Mouse (Mus musculus) left cerebral cortex, postnatal 25 days (tissue): ENCODE measurements around the gene 1700019N19Rik. TPM values are rescaled to one million over a fixed set of nuclear protein-coding genes. Genes with fewer than 3 reads are reported as not detected.

ENCODE experiments used
- DNase-seq, 2 experiments: peaks; one replicate each; pipeline ENCODE4 v3.0.0; 2022; ENCODE audit warnings: low spot score in 2 of 2, mixed read lengths in 1 of 2
- intact Hi-C: fragments of 180-260 bp; cut with DNase I; formaldehyde crosslinking; loops from one replicate; pipeline ENCODE4 v1.15.1; 2025
- total RNA-seq, 2 experiments: library from RNA; stranded (reverse); gene quantifications; 2 replicates each; pipeline ENCODE4 v1.2.3; 2021

The 1700019N19Rik gene
- total RNA-seq, 2 experiments from 2014 or later: 0.34 to 0.39 TPM

GRCm38 (mm10) chr19:58815179-58815922 is 21.1 kb upstream of the 1700019N19Rik start:
- no peak for DNase-seq
- intact Hi-C loops: no loop called here

DNA sequence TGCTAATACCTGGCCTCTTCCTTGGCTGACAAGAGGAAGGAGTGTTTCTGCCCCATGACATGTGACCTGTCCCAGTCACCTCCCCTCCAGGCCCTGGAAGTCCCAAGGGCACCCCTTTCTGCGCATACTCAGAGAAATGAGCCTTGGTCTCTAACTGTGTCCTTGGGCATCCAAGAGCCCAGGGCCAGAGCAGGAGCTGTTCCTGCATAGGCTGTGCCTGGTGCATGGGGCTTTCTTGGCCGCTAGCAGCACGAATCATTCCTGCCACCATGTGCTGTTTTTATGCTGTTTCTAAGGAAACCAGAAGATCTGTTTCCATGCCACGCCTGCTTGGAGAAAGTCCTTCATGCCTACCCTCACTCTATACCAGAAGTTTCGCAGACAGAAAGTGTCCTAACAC is 16.3 kb upstream of the 1700019N19Rik start:
- DNase-seq: peak in 1 of 2 experiments; percentile 67
- intact Hi-C loops: no loop called here

DNA sequence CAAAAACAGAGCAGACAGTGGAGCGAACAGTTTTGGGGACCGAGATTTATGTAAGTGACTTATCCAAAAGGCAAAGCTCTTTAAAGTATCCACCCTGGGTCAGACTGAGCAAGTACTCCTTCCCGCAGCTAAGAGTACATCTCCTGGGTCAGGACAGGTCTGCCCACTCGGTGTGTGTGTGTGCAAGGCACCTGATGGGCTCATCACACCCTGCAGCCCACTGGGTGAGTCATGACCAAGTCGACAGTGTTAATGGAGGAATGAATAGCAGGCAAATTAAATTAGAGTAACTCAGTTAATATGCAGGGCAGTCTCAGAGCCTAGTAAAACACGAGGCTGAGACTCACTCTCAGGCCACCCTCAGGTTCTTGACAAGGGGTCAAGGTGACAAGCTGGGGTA is 14.6 kb upstream of the 1700019N19Rik start:
- intact Hi-C loops: no loop called here
- no peak for DNase-seq

DNA sequence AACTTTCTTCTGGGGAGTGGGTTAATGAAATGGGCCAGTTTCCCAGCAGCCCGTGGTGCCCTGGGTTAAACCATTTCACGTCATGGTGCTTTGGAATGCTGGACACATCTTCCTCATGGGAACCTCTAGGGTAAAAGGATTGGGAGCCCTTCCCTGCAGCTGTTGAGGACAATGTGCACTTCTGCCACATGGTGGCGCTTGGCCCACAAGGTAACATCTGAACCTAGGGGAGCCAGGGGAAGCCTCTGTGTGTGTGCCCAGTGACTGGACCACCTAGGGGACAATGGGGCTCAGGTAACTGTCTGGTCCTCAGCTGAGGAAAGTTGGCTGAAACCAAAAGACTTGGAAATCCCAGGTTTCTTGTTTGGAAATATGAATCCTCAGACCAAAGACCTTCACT is 12.1 kb upstream of the 1700019N19Rik start:
- peak; percentile 72 to 80 for DNase-seq
- intact Hi-C loops: loop anchor here (1.0 to 2.0 kb wide), 2 partner anchors 98 to 402 kb away; no protein-coding TSS in a partner anchor

DNA sequence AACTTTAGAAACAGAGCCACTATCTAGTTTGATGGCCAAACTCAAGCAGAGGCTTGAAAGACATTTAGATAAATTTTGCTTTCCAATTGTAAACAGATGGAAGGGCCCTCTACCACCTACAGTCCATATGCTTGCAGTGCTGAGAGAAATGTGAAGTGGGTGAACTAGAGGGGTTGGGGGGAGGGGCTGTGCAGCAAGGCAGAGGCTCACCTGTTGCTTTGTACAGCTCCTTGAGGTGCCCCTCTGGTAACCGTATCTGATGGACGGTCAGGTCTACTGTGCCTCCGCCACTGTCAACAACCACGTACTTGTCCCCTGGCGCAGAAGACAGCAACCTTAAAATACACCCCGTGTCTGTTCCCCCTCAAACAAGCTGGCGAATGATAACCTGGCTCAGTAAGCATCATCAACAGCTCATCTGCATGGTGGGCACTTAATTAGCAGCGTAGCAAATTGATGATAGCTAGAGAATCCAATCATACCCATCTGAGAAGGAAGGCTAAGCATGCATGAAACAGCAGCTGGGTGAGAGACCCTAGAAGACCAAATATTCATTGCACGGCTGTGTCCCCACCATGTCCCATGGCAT is 11.0 kb upstream of the 1700019N19Rik start:
- peak; percentile 60 to 88 for DNase-seq
- intact Hi-C loops: loop anchor here (1.0 to 2.0 kb wide), 2 partner anchors 11 to 42 kb away; no protein-coding TSS in a partner anchor

DNA sequence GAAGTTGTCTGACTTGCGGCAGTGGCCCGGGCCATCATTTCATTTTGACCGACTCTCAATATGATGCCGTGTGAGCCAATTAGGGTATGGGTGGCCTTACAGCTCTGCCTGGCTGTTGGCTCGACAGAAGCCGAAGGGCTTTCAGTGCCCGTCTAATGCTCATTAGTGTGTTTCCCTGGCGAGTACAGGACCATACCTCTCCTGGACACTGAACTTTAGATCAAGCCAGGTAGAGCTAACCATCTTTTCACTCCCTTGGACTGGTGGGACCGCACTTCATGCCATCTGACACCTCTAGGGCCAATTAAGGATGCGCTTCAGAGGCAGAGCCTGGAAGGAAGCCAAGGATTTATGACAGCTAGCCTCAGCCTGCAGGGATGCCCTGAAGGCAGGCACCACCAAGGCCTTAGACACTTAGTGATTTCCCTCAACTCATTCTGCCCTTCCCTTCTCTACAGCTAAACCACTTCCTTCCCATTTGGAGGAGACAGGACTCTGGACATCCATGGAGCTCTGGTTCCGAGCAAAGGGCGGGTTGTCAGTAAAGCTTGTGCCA is 931 bp upstream of the 1700019N19Rik start:
- no peak for DNase-seq

DNA sequence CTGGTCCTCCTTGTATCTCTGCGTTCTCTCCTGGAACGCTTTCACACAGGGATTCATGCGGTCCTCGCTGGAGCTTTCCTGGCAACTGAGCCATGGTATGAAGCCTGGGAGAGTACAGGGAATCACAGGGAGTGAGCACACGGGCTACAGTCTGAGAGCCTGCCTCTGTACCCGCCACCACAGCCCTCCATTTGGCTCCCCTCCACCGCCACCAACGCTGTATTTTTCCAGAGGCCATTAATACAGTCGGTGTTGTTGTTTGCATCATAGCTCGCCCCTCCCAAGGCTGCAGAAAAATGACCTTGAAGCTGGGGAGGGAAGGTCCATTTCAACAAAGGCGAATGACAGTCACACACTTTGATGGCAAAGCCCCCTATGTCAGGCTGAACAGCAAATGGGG is 5.1 kb downstream of the 1700019N19Rik start:
- intact Hi-C loops: no loop called here
- no peak for DNase-seq

More for the DNA sequence above, 931 bp upstream of the 1700019N19Rik start:
- intact Hi-C loops: no loop called here

GRCm38 (mm10) chr19:58783938-58784337 is 10.3 kb downstream of the 1700019N19Rik start:
- intact Hi-C loops: no loop called here
- DNase-seq: no peak

GRCm38 (mm10) chr19:58781566-58781965 is 12.7 kb downstream of the 1700019N19Rik start:
- no peak for DNase-seq
- intact Hi-C loops: no loop called here

DNA sequence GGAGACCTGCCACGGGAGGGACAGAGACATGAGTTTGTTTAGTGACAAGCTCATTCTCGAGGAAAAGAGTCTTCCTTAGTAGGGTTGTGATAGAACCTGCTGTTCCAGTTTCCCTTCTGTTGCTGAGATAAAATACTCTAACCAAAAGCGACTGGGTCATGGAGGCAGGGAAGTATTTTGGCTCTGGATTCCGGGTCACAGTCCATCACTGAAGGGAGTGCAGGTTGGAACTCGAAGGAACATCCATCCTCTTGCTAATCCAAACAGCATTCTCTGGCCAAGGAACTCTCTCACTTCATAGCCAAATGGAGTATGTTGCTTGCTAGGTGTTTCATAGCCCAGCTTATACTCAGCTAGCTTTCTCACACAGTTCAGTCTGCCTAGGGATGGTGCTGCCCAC is 17.8 kb downstream of the 1700019N19Rik start:
- DNase-seq: no peak
- intact Hi-C loops: no loop called here

DNA sequence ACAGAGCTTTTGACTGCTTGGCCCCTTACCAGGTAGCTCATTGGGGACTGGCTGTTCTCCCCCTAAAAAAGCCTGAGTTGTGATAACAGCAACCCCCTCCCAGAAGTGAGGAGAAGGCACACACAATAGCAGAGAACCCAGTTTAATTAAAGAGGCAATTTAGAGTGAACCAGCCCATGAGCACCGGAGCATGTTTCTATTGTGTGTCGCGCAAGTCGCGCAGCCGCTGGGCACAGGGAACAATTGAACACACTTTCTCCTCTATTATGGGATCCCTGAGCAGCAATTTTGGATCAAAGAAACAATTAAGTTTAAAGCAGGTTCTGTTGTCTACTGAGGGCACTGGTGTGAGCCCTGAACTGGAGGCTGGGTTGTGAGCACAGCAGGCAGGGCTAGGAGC is 26.9 kb downstream of the 1700019N19Rik start:
- no peak for DNase-seq
- intact Hi-C loops: no loop called here

- peak; percentile 69 to 83 for DNase-seq
- intact Hi-C loops: loop anchor here (1.0 to 2.0 kb wide), 2 partner anchors 42 to 141 kb away; no protein-coding TSS in a partner anchor
Observed at GRCm38 (mm10) chr19:58762848-58763541, 31.3 kb downstream of the 1700019N19Rik start.

DNA sequence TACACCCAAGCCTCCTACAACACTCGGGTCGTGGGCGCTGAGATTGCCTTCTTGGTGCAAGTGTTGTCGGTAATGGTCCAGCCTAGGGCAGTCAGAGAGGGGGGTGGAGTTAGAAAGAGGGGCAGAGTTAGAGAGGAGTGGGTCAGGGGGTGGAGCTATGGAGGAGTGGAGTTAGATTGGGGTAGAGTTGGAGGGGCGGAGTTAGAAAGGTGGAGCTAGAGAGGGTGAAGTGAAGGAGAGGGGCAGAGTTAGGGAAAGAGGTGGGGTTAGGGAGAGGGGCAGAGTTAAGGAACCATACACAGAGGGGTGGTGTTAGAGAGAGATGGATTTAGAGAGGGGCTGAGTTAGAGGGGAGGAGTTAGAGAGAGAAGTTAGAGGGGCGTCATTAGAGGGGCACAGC is 31.9 kb downstream of the 1700019N19Rik start:
- intact Hi-C loops: loop anchor here (2.0 kb wide), 1 partner anchor 42 kb away; no protein-coding TSS in a partner anchor
- no peak for DNase-seq

- no peak for DNase-seq
- intact Hi-C loops: no loop called here
Observed at GRCm38 (mm10) chr19:58759423-58759822, 34.8 kb downstream of the 1700019N19Rik start, which contains the start of gene Pnliprp2. Gene Pnliprp2 (plus strand): TSS chr19:58759719.

GRCm38 (mm10) chr19:58758871-58759270 is 35.4 kb downstream of the 1700019N19Rik start:
- intact Hi-C loops: no loop called here
- no peak for DNase-seq

DNA sequence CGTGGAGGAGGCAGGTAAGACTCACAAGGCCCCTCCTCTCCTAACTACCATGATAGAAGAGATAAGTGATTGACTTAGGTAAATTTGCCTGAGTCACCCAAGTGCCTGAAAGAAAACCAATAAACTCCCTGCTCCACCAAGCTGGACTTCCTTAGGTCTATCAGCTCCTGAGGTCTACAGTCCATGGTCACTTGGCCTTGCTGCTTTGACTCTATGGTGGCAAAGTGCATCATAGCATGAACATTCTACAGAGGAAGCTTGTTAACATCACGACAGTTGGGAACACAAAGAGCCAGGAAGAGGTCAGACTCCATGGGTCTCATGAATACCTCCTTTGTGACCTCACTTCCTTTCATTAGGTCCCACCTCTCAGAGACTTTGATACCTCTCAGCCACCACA is 42.8 kb downstream of the 1700019N19Rik start:
- intact Hi-C loops: no loop called here
- no peak for DNase-seq

DNA sequence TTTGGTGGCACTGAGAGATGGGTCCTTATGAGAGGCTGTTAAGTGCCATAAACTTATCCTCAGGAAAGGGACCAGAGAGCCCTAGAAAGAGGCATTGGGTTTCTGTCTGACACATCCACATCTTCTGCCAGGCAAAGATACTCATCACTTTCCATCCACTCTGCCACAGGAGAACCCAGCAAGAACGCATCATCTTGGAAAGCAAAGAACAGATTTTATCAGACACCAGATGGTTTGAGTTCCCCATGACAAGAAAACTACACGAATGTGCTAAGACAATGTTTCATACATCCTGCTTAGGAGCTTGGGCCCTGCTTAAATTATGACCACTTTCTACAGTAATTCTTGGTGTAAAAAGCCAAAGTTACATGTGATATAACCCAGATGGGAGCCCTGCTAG is 43.4 kb downstream of the 1700019N19Rik start:
- intact Hi-C loops: no loop called here
- peak in 1 of 2 experiments; percentile 56 for DNase-seq

GRCm38 (mm10) chr19:58747498-58748000 is 46.7 kb downstream of the 1700019N19Rik start:
- DNase-seq: no peak
- intact Hi-C loops: no loop called here

DNA sequence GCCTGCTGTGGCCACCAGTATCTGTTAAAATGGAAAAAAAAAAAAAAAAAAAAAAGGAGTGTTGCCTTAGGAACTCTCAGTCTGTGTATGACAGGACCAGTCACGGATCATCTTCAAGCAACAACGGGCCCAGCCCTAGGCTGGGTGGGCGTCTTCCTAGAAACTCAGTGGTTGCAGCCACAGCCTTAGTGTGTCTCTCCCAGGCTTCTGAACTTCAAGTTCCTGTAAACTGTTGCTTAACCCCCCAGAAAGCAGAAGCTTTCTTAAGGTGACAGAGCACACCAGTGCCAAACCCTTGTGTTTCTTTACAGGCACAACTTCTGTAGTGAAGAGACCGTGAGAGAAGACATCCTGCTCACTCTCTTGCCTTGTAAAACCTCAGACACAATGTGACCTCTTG is 50.5 kb downstream of the 1700019N19Rik start:
- intact Hi-C loops: no loop called here
- no peak for DNase-seq

DNA sequence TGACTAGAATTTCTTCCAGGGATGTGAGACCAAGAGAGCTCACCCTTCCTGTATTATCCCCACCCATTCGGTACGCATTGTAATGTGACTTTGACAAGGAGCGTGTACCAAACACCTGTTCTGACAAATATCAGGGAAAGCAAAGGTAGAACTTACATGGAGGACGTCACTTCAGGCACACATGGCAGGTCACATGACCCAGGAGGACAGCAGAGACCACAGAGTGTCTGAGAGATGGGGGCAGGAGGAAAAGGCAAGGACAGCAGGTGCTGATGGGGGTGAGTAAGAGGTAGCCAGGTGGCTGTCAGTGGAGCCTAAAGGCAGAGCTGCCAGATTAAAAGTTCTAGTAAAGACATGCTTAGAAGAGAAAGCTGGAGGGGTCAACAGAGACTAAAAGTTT is 51.5 kb downstream of the 1700019N19Rik start:
- intact Hi-C loops: no loop called here
- DNase-seq: no peak
